Mouse (Mus musculus) CH12.LX (cell line): ENCODE results near the gene Ccdc85b. TPM values are rescaled to one million over a fixed set of nuclear protein-coding genes. Genes with fewer than 3 reads are reported as not detected.

Experiments
- DNase-seq: peaks from one replicate; pipeline ENCODE4 v3.0.0-alpha.2; 2013; ENCODE audit errors: extremely low read depth
- H3K27ac ChIP-seq: 2 replicates; pipeline ENCODE4 v1.5.1; 2012; ENCODE audit warnings: low read depth, mild to moderate bottlenecking, control low read depth, moderate library complexity; ENCODE audit not compliant: insufficient read depth
- H3K27me3 ChIP-seq: replicated peaks from 2 replicates; pipeline ENCODE3; 2012; ENCODE audit warnings: inconsistent platforms
- H3K36me3 ChIP-seq, 2 experiments: replicated peaks in 1 of 2; 2 replicates each; pipeline versions ENCODE3 to v1.6.1; 2012; ENCODE audit warnings: inconsistent platforms in 1 of 2, low read length in 1 of 2, mild to moderate bottlenecking in 1 of 2, mixed read lengths in 1 of 2, moderate library complexity in 1 of 2; ENCODE audit not compliant: control insufficient read depth in 1 of 2, insufficient read depth in 1 of 2
- H3K4me1 ChIP-seq, 2 experiments: 2 replicates each; pipeline ENCODE4 v1.6.1; 2012; ENCODE audit warnings: inconsistent platforms in 1 of 2, moderate library complexity in 1 of 2; ENCODE audit not compliant: insufficient read depth in 2 of 2, control insufficient read depth in 1 of 2
- H3K4me2 ChIP-seq: 2 replicates; pipeline ENCODE4 v1.6.1; 2012; ENCODE audit warnings: low read depth, mild to moderate bottlenecking, control low read depth; ENCODE audit not compliant: poor library complexity, insufficient read depth, severe bottlenecking
- H3K4me3 ChIP-seq, 3 experiments: fragments of 150-350 bp in 1 of 3; sonication (generic) in 1 of 3; replicated peaks in 1 of 3; 2 replicates each; pipeline versions ENCODE3 to v1.5.1; 2011 to 2012; ENCODE audit warnings: low read depth in 2 of 3, low read length in 2 of 3, mild to moderate bottlenecking in 2 of 3, moderate library complexity in 2 of 3, control low read depth in 1 of 3, improper control_type of control experiment in 1 of 3, inconsistent platforms in 1 of 3, mixed read lengths in 1 of 3; ENCODE audit not compliant: poor library complexity in 1 of 3
- H3K79me2 ChIP-seq: replicated peaks from 2 replicates; pipeline ENCODE4 v1.6.1; 2012; ENCODE audit warnings: mild to moderate bottlenecking, moderate library complexity; ENCODE audit not compliant: control insufficient read depth, poor library complexity, insufficient read depth, severe bottlenecking; ENCODE audit errors: extremely low read depth
- H3K9ac ChIP-seq: 2 replicates; pipeline ENCODE4 v1.6.1; 2012; ENCODE audit warnings: low read depth, mild to moderate bottlenecking, control low read depth, moderate library complexity; ENCODE audit not compliant: insufficient read depth
- H3K9me3 ChIP-seq: replicated peaks from 2 replicates; pipeline ENCODE3; 2012; ENCODE audit warnings: low read length, inconsistent platforms, mixed read lengths
- BHLHE40 ChIP-seq: IDR thresholded peaks from 2 replicates; pipeline ENCODE4 v1.6.1; 2011; ENCODE audit warnings: mild to moderate bottlenecking, low read depth, low read length, improper control_type of control experiment
- CHD1 ChIP-seq: IDR thresholded peaks from 2 replicates; pipeline ENCODE4 v1.6.1; 2012; ENCODE audit warnings: low read depth, low read length, improper control_type of control experiment, inconsistent platforms
- CHD2 ChIP-seq: IDR thresholded peaks from 2 replicates; pipeline ENCODE4 v1.6.1; 2011; ENCODE audit warnings: low read length, improper control_type of control experiment
- E2F4 ChIP-seq: IDR thresholded peaks from 2 replicates; pipeline ENCODE4 v1.6.1; 2011; ENCODE audit warnings: low read depth, low read length, improper control_type of control experiment; ENCODE audit not compliant: insufficient replicate concordance
- IRF4 ChIP-seq: IDR thresholded peaks from 2 replicates; pipeline ENCODE4 v1.6.1; 2014; ENCODE audit warnings: low read depth, mild to moderate bottlenecking, inconsistent platforms, low read length, improper control_type of control experiment
- JUN ChIP-seq: IDR thresholded peaks from 2 replicates; pipeline ENCODE4 v1.6.1; 2011; ENCODE audit warnings: low read depth, mild to moderate bottlenecking, low read length, improper control_type of control experiment, moderate library complexity; ENCODE audit not compliant: insufficient read depth
- JUND ChIP-seq: conservative IDR thresholded peaks from 2 replicates; pipeline ENCODE4 v1.6.1; 2011; ENCODE audit warnings: low read depth, low read length, improper control_type of control experiment
- KAT2A ChIP-seq: IDR thresholded peaks from 2 replicates; pipeline ENCODE4 v1.6.1; 2012; ENCODE audit warnings: low read length, improper control_type of control experiment, inconsistent platforms; ENCODE audit not compliant: insufficient replicate concordance
- MAZ ChIP-seq: IDR thresholded peaks from 2 replicates; pipeline ENCODE4 v1.6.1; 2012; ENCODE audit warnings: low read depth, mild to moderate bottlenecking, inconsistent platforms, low read length, improper control_type of control experiment, moderate library complexity
- MEF2A ChIP-seq: IDR thresholded peaks from 2 replicates; pipeline ENCODE4 v1.6.1; 2014; ENCODE audit warnings: low read depth, mild to moderate bottlenecking, inconsistent platforms, low read length, improper control_type of control experiment, borderline replicate concordance
- MXI1 ChIP-seq: IDR thresholded peaks from 2 replicates; pipeline ENCODE4 v1.6.1; 2011; ENCODE audit warnings: mild to moderate bottlenecking, low read depth, low read length, improper control_type of control experiment
- MYC ChIP-seq: IDR thresholded peaks from 2 replicates; pipeline ENCODE4 v1.6.1; 2011; ENCODE audit warnings: low read depth, mild to moderate bottlenecking, improper control_type of control experiment, low read length
- PAX5 ChIP-seq: IDR thresholded peaks from 2 replicates; pipeline ENCODE4 v1.6.1; 2012; ENCODE audit warnings: low read length, inconsistent platforms, mixed read lengths
- POLR2A ChIP-seq: IDR thresholded peaks from 2 replicates; pipeline ENCODE4 v1.6.1; 2011; ENCODE audit warnings: low read depth, mild to moderate bottlenecking, improper control_type of control experiment, low read length
- RAD21 ChIP-seq: IDR thresholded peaks from 2 replicates; pipeline ENCODE4 v1.6.1; 2011; ENCODE audit warnings: low read depth, mild to moderate bottlenecking, low read length, improper control_type of control experiment, moderate library complexity
- RCOR1 ChIP-seq: conservative IDR thresholded peaks from 2 replicates; pipeline ENCODE4 v1.6.1; 2012; ENCODE audit warnings: low read depth, mild to moderate bottlenecking, inconsistent platforms, low read length, improper control_type of control experiment
- SIN3A ChIP-seq: IDR thresholded peaks from 2 replicates; pipeline ENCODE4 v1.6.1; 2012; ENCODE audit warnings: low read length, improper control_type of control experiment, inconsistent platforms
- SMC3 ChIP-seq: IDR thresholded peaks from 2 replicates; pipeline ENCODE4 v1.6.1; 2011; ENCODE audit warnings: low read depth, low read length, improper control_type of control experiment
- TBP ChIP-seq: conservative IDR thresholded peaks from 2 replicates; pipeline ENCODE4 v1.6.1; 2011; ENCODE audit warnings: low read depth, low read length, improper control_type of control experiment
- UBTF ChIP-seq: IDR thresholded peaks from 2 replicates; pipeline ENCODE4 v1.6.1; 2012; ENCODE audit warnings: low read depth, mild to moderate bottlenecking, inconsistent platforms, low read length, improper control_type of control experiment, moderate library complexity
- USF1 ChIP-seq: IDR thresholded peaks from 2 replicates; pipeline ENCODE4 v1.6.1; 2014; ENCODE audit warnings: low read depth, mild to moderate bottlenecking, inconsistent platforms, low read length, improper control_type of control experiment
- ZC3H11A ChIP-seq: IDR thresholded peaks from 2 replicates; pipeline ENCODE4 v1.6.1; 2012; ENCODE audit warnings: low read depth, mild to moderate bottlenecking, inconsistent platforms, low read length, improper control_type of control experiment
- ZKSCAN1 ChIP-seq: IDR thresholded peaks from 2 replicates; pipeline ENCODE4 v1.6.1; 2012; ENCODE audit warnings: low read depth, inconsistent platforms, low read length, improper control_type of control experiment, borderline replicate concordance
- ZMIZ1 ChIP-seq: IDR thresholded peaks from 2 replicates; pipeline ENCODE4 v1.6.1; 2012; ENCODE audit warnings: low read depth, mild to moderate bottlenecking, inconsistent platforms, low read length, improper control_type of control experiment
- dilution Hi-C: fragments of 300-500 bp; cut with MboI; formaldehyde crosslinking; loops from 2 replicates; pipeline ENCODE4 v1.14.3; 2020; ENCODE audit warnings: low sequenced_read_pairs; ENCODE audit not compliant: extremely low pct_unique_long_range_greater_than_20kb, extremely low pct_ligation_motif_present
- in situ Hi-C: fragments of 300-500 bp; cut with MboI; formaldehyde crosslinking; loops from 3 replicates; pipeline ENCODE4 v1.14.3; 2019; ENCODE audit warnings: low sequenced_read_pairs, low pct_ligation_motif_present, low pct_unique_long_range_greater_than_20kb, mixed read lengths
- polyA plus RNA-seq: library from polyadenylated mRNA; unstranded; fragments of >175 nt; gene quantifications from 2 replicates; pipeline ENCODE4 v1.2.1, GENCODE M21; 2012; ENCODE audit warnings: low read depth; ENCODE audit not compliant: insufficient read length
- total RNA-seq, 2 experiments: library from RNA; depleted of rRNA; stranded (reverse); fragments of 300-350 nt in 1 of 2; fragments of >200 nt in 1 of 2; gene quantifications; 2 replicates each; pipeline ENCODE4 v1.2.3; 2012 to 2014

Ccdc85b gene
- total and polyA plus RNA-seq, 3 experiments: 2.1 to 4.2 (median 4.1) TPM

- TF ChIP-seq MXI1 (no peak), CHD1 (no peak), E2F4 (no peak), USF1 (no peak), SIN3A (no peak), ZMIZ1 (no peak), MAZ (no peak), SMC3 (no peak)
- TF ChIP-seq, all 38 proteins: peak for 0
- Histone ChIP-seq H3K9me3 (no peaks in the 10 kb centered on the region), H3K79me2 (no peaks in the 10 kb centered on the region), H3K4me3 (no peak overlapping the region), H3K27ac (no peak overlapping the region), H3K4me1 (peaks cover 2 to 21% of the 10 kb centered on the region in 2 experiments; a peak in 2 of 4 replicates), H3K9ac (no peak overlapping the region), H3K4me2 (no peak overlapping the region), H3K27me3 (no peaks in the 10 kb centered on the region), H3K36me3 (peaks cover 29 to 55% of the 10 kb centered on the region in 2 experiments)
- dilution Hi-C loops (no loop called here), in situ Hi-C loops (no loop called here)
- no peak for DNase-seq
Observed at GRCm38 (mm10) chr19:5484496-5484895, 26.8 kb upstream of the Ccdc85b start.

GRCm38 (mm10) chr19:5483386-5484359 lies 26.0 kb upstream of the Ccdc85b start:
- Histone ChIP-seq H3K36me3 (peaks cover 29 to 55% of the 10 kb centered on the region in 2 experiments), H3K4me3 (no peak overlapping the region), H3K27ac (no peak overlapping the region), H3K27me3 (no peaks in the 10 kb centered on the region), H3K4me1 (peaks cover 2 to 20% of the 10 kb centered on the region in 2 experiments; a peak in 2 of 4 replicates), H3K9me3 (no peaks in the 10 kb centered on the region), H3K9ac (no peak overlapping the region), H3K79me2 (no peaks in the 10 kb centered on the region), H3K4me2 (no peak overlapping the region)
- no peak for DNase-seq
- TF ChIP-seq TBP (no peak), IRF4 (no peak), CHD2 (no peak), POLR2A (no peak), SIN3A (no peak), ZC3H11A (no peak), UBTF (no peak), JUND (no peak), KAT2A (no peak), PAX5 (no peak), ZKSCAN1 (no peak), RAD21 (no peak), RCOR1 (no peak), JUN (no peak), MEF2A (no peak), MYC (no peak), BHLHE40 (no peak)
- in situ Hi-C loops (no loop called here), dilution Hi-C loops (no loop called here)
